Mouse (Mus musculus) kidney, adult 11 months (tissue): ENCODE results near the gene Slc5a3.

ENCODE experiments used
- DNase-seq: peaks from one replicate; pipeline ENCODE4 v3.0.0; 2022

The Slc5a3 gene

GRCm38 (mm10) chr16:92057852-92058643 lies at the start of gene Slc5a3, which contains the start of the genes Mrps6 and Gm49711:
Gene Slc5a3, plus strand, starts transcription at chr16:92058322.
Gene Mrps6, plus strand, starts transcription at chr16:92058270.
Gene Gm49711, plus strand, starts transcription at chr16:92058316.
- DNase-seq: peak; percentile 88

- DNase-seq: no peak
Measured at GRCm38 (mm10) chr16:92009586-92009985, 48.5 kb upstream of the Slc5a3 start.

DNA sequence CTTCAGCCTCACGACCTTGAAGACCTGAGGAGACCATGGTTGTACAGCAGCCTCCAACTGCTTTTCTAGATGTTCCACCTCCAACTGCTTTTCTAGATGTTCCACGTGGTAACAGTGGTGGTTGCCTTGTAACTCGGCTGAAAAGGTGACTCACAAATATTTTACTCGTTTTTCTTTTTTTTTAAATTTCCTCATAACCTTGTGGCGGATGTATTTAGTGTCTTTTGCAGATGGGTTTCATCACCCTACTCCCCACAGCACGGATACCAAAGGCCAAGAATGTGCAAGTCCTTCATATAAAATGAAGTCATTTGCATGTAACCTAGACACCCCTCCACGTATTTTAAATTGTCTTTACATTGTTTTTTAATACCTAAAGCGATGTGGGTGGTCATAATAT lies 41.3 kb upstream of the Slc5a3 start:
- no peak for DNase-seq

DNA sequence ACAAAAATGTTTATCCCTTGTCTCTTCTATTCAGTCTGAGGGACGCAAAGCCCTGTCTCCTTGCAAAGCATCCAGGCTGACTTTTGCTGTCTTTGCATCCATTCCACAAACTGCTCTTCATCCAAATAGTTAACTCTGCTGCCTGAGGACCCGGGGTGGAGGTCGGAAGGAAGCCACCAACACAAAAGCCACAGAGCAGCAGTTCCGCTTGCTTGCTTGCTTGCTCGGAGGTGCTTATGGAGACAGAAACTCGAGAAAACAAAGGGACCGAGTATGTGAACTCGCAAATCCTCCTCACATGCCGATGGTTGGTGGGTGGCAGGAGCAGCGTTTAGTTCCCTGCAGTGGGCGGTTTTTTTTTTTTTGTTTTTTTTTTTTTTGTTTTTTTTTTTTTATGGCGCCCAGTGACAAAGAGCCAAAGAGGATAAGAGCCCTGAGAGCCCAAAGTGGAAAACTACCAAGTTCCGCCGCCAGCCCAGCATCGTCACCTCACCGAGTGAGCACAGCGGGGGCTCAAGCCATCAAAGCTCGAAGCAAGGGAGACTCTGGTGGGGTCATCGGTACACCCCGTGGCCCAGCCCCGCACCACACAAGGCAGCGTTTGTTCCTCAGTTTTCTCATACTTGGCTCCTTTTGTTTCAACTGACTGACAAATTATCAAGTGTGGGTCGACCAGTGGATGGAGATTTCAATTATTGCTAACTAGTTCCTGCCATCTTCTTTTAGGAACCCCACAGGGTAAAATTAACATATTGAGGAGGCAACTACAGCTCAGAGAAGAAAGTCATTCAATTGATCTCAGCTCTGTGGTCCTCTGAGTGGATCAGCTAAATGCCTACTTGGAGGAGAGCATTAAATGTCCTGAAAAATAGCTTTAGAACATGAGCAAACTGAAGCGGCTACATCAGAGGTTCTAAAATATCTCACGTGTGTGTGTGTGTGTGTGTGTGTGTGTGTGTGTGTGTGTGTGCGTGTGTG lies 38.7 kb upstream of the Slc5a3 start:
- DNase-seq: peak; percentile 40

DNA sequence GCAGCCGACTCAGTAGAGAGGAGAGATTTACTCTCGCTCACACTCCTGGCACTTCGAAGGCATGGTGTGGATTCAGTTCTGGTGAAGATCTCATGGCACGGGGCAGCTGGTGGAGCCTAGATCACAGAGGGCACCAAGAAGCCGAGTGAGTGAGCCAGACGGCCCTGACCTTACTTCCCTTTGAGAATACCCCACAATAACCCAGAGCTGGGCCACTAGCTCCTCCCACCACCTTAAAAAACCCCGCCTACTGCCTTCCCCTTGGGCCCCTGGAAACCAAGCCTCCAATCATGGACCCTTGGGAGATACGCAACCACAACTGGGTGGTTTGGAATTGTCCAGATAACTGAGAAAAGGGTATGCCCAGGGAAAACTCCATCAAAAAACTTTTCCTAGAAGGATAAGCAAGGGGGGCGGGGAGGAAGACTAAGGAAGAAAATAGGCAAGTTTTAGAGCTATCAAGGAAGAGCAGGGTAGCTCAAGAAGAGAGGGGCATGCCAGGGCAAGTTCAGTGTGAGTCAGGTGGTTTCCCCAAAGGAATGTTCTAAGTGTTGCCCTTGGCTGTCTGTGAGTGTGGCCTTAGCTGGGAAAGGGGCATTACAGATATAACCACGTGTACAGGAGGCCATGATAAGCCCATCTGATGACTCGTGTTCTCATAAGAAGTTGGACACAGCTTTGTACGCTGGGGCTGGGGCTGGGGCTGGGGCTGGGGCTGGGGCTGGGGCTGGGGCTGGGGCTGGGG lies 36.3 kb upstream of the Slc5a3 start:
- no peak for DNase-seq

DNA sequence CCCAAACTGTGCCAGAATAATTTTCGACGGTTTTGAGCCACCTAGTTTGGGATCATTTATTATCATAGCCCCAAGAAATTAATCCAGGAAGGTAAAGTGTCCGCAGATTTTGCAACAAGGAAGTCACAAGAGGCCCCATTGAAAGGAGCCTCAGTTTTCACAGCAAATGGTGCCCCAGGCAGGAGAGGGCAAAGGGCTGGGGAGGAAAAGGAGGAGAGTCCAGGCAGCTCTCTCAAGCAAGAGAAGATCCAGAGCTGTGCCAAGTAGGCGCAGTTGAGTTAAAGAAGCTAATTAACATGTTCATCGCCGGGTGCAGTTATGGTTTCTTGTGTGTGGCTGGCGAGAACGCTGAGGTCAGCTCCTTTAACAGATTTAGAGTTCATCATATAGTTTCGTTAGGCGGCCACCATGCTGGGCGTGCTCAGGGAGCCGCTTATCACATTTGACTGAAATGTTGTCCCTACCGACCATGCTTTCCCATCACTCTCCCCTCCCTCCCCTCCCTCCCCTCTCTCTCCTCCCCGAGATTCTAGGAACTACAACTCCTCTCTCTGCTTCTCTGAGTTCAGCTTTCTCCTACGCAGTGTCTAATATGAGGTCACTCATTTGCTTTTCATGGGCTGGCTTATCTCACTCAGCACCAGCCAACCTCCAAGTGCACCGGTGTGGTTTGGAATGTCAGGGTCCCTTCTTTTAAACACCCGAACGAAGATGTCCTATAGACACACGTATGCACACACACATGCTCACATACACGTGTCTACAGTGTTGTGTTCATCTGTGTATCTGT lies 35.4 kb upstream of the Slc5a3 start:
- DNase-seq: no peak

- no peak for DNase-seq
Measured at GRCm38 (mm10) chr16:92033286-92033685, 24.8 kb upstream of the Slc5a3 start.

GRCm38 (mm10) chr16:92034676-92035075 lies 23.4 kb upstream of the Slc5a3 start:
- DNase-seq: no peak

GRCm38 (mm10) chr16:92036701-92037100 lies 21.4 kb upstream of the Slc5a3 start:
- DNase-seq: no peak

GRCm38 (mm10) chr16:92037891-92038607 lies 20.1 kb upstream of the Slc5a3 start:
- peak; percentile 60 for DNase-seq

- DNase-seq: peak; percentile 71
Measured at GRCm38 (mm10) chr16:92039421-92039820, 18.7 kb upstream of the Slc5a3 start.

DNA sequence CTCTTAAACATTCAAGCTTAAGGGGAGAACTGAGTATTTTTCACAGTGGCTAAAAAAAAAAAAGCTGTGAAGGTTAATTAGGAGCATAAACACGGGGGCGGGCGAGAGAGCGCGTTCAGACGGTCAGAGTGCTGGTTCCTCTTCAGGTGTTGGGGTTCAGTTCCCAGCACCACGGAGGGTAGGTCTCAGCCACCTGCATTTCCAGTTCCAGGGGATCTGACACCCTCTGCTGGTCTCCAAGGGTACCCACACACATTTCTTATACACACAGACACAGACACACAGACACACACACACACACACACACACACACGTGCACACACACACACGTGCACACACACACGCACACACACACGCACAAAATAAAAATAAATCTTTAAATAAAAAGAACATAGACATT lies 18.2 kb upstream of the Slc5a3 start:
- no peak for DNase-seq

DNA sequence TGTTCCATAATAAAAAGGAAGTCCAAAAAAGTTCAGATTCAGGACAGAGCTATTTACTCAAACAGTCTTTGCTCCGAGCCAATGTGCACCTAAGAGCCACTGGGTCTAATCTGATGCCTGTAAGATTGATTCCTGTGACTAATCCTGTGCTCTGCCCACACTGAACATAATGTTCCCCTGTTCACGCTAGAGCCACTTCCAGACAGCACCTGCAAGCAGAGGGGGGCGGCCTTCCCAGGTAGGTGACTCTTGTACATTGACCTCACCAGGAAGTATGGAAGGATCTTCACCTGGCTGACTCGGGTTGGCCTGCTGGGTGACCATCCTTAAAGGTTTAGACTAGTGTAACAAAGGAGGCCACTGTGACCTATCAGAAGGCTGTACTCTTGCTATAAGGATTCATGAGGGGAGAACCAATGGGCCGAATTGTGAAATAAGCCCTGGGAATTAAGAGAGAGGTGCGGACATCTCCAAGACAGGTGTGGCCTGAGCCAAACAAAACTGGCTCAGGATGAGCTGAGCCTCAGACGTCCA lies 6.3 kb upstream of the Slc5a3 start:
- DNase-seq: no peak

- no peak for DNase-seq
Measured at GRCm38 (mm10) chr16:92052569-92052968, 5.6 kb upstream of the Slc5a3 start.

DNA sequence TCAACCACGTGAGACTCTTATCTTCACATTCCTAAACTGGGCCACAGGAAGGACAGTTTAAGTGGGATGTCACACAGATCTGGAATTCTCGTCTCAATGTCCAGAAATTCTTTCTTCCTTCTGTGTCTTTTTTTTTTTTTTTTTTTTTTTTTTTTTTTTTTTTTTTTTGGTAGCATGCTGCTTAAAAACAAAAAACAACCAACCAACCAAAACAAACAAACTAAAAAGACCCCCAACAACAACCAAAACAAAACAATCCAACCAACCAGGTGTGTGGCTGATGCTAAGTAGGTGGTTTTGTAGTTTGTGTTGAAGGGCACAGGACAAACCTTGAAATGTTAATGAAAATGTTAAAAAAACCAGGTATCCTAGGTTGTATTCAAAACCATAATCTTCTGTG lies 1.4 kb upstream of the Slc5a3 start:
- DNase-seq: no peak

GRCm38 (mm10) chr16:92057456-92057851 lies 668 bp upstream of the Slc5a3 start:
- DNase-seq: no peak

GRCm38 (mm10) chr16:92058644-92059620 lies 810 bp downstream of the Slc5a3 start:
- DNase-seq: no peak

- DNase-seq: no peak
Measured at GRCm38 (mm10) chr16:92060213-92060612, 2.1 kb downstream of the Slc5a3 start.

GRCm38 (mm10) chr16:92061586-92061985 lies 3.5 kb downstream of the Slc5a3 start:
- DNase-seq: no peak

DNA sequence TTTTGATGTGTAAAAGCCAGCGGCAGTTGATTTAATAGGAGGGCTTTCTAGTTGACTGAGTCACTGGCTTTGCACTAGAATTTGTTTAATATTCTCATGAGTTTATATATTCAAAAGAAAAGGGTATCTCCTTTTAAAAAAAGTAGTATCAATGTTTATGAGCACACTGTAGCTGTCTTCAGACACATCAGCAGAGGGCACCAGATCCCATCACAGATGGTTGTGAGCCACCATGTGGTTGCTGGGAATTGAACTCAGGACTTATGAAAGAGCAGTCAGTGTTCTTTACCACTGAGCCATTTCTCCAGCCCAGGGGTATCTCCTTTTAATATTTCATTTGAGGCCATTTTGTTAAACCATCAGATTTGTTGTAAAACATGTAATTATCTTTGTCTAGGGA lies 4.7 kb downstream of the Slc5a3 start:
- no peak for DNase-seq
